Mouse (Mus musculus): ENCODE results near the gene Slc25a45. TPM values are rescaled to one million over a fixed set of nuclear protein-coding genes. Genes with fewer than 3 reads are reported as not detected.

The Slc25a45 gene
- polyA plus RNA-seq, 1 experiment from 2014 or later, result 1.8 TPM

- 82% methylated on average over 10 of the region's 10 CpGs for WGBS
- no peak for ATAC-seq (ENCODE audit: insufficient number of reproducible peaks, insufficient read depth, low FRiP score, low read depth)
- no peaks in the 10 kb centered on the region for H3K36me3 ChIP-seq (ENCODE audit: control insufficient read depth, insufficient read depth, low read length)
- no peaks in the 10 kb centered on the region for H3K27me3 ChIP-seq (ENCODE audit: control insufficient read depth, insufficient read depth, low read length)
- H3K9me3 ChIP-seq (ENCODE audit: control insufficient read depth, low read depth, low read length), result no peaks in the 10 kb centered on the region
- H3K27ac ChIP-seq (ENCODE audit: low read length), result no peak overlapping the region
- no peaks in the 10 kb centered on the region for H3K4me1 ChIP-seq (ENCODE audit: control insufficient read depth, insufficient read depth, low read length)
- no peak overlapping the region for H3K9ac ChIP-seq (replicated peaks; ENCODE audit: low read depth, low read length)
- H3K4me3 ChIP-seq (ENCODE audit: low read depth, low read length), result no peak overlapping the region
- no peak overlapping the region for H3K4me2 ChIP-seq (replicated peaks; ENCODE audit: low read depth, low read length)
Observed at GRCm38 (mm10) chr19:5833287-5834100, 44.1 kb upstream of the Slc25a45 start.

- Histone ChIP-seq H3K4me3 (ENCODE audit: low read depth, low read length) (no peak overlapping the region), H3K36me3 (ENCODE audit: control insufficient read depth, insufficient read depth, low read length) (no peaks in the 10 kb centered on the region), H3K27ac (ENCODE audit: low read length) (no peak overlapping the region), H3K4me1 (ENCODE audit: control insufficient read depth, insufficient read depth, low read length) (no peaks in the 10 kb centered on the region), H3K9me3 (ENCODE audit: control insufficient read depth, low read depth, low read length) (no peaks in the 10 kb centered on the region), H3K4me2 (replicated peaks; ENCODE audit: low read depth, low read length) (no peak overlapping the region), H3K9ac (replicated peaks; ENCODE audit: low read depth, low read length) (no peak overlapping the region), H3K27me3 (ENCODE audit: control insufficient read depth, insufficient read depth, low read length) (no peaks in the 10 kb centered on the region)
- ATAC-seq (ENCODE audit: insufficient number of reproducible peaks, insufficient read depth, low FRiP score, low read depth), result no peak
- WGBS, result 83% methylated on average over 12 of the region's 12 CpGs
Observed at GRCm38 (mm10) chr19:5834260-5834925, 43.2 kb upstream of the Slc25a45 start.

GRCm38 (mm10) chr19:5835054-5835921 lies 42.3 kb upstream of the Slc25a45 start:
- no peak overlapping the region for H3K9ac ChIP-seq (replicated peaks; ENCODE audit: low read depth, low read length)
- H3K9me3 ChIP-seq (ENCODE audit: control insufficient read depth, low read depth, low read length), result no peaks in the 10 kb centered on the region
- H3K4me3 ChIP-seq (ENCODE audit: low read depth, low read length), result no peak overlapping the region
- WGBS, result 91% methylated on average over 10 of the region's 10 CpGs
- peaks cover 2% of the 10 kb centered on the region; the same call in 1 of the 2 replicates for H3K4me1 ChIP-seq (ENCODE audit: control insufficient read depth, insufficient read depth, low read length)
- no peak overlapping the region for H3K4me2 ChIP-seq (replicated peaks; ENCODE audit: low read depth, low read length)
- ATAC-seq (ENCODE audit: insufficient number of reproducible peaks, insufficient read depth, low FRiP score, low read depth), result no peak
- no peaks in the 10 kb centered on the region for H3K36me3 ChIP-seq (ENCODE audit: control insufficient read depth, insufficient read depth, low read length)
- no peak overlapping the region for H3K27ac ChIP-seq (ENCODE audit: low read length)
- no peaks in the 10 kb centered on the region for H3K27me3 ChIP-seq (ENCODE audit: control insufficient read depth, insufficient read depth, low read length)

GRCm38 (mm10) chr19:5835922-5836430 lies 41.6 kb upstream of the Slc25a45 start:
- 84% methylated on average over 8 of the region's 8 CpGs for WGBS

DNA sequence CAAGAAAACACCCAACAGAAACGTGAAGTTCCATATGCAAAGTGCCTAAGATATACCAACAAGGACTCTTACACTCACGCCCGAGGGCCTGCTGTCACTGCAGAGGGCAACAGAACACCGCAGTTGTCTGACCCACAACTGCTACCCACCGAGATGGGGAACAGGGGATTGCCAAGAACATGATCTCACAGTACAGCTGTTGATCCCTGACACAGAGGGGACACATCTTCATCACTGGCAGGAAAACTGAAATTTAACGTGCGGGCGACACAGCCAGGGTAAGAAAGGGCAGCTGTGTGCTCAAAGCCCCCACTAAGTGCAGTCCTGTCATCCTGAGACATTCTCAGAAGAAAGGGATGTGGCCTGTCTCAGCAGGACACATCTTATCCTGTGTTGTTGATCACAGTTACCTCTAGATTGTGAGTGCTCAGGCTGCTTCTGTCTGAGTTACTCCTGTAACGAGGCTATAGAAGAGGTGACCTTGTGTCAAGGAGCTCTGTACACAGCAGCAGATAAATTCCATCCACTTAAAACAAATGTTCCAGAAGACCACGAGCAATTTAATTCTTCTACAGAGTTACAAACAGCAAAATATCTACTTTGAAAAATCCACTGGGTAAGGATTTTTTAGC lies 40.6 kb upstream of the Slc25a45 start:
- H3K9ac ChIP-seq (replicated peaks; ENCODE audit: low read depth, low read length), result no peak overlapping the region
- H3K4me2 ChIP-seq (replicated peaks; ENCODE audit: low read depth, low read length), result no peak overlapping the region
- H3K27ac ChIP-seq (ENCODE audit: low read length), result no peak overlapping the region
- peaks cover 12% of the 10 kb centered on the region; the same call in 1 of the 2 replicates for H3K4me1 ChIP-seq (ENCODE audit: control insufficient read depth, insufficient read depth, low read length)
- no peaks in the 10 kb centered on the region for H3K36me3 ChIP-seq (ENCODE audit: control insufficient read depth, insufficient read depth, low read length)
- no peaks in the 10 kb centered on the region for H3K27me3 ChIP-seq (ENCODE audit: control insufficient read depth, insufficient read depth, low read length)
- no peak for ATAC-seq (ENCODE audit: insufficient number of reproducible peaks, insufficient read depth, low FRiP score, low read depth)
- H3K9me3 ChIP-seq (ENCODE audit: control insufficient read depth, low read depth, low read length), result no peaks in the 10 kb centered on the region
- H3K4me3 ChIP-seq (ENCODE audit: low read depth, low read length), result no peak overlapping the region
- 71% methylated on average over 10 of the region's 10 CpGs for WGBS

More at GRCm38 (mm10) chr19:5835922-5836430, 41.6 kb upstream of the Slc25a45 start:
- Histone ChIP-seq H3K27me3 (ENCODE audit: control insufficient read depth, insufficient read depth, low read length) (no peaks in the 10 kb centered on the region), H3K9me3 (ENCODE audit: control insufficient read depth, low read depth, low read length) (no peaks in the 10 kb centered on the region), H3K27ac (ENCODE audit: low read length) (no peak overlapping the region), H3K4me1 (ENCODE audit: control insufficient read depth, insufficient read depth, low read length) (peaks cover 5% of the 10 kb centered on the region; the same call in 1 of the 2 replicates), H3K4me3 (ENCODE audit: low read depth, low read length) (no peak overlapping the region), H3K9ac (replicated peaks; ENCODE audit: low read depth, low read length) (no peak overlapping the region), H3K36me3 (ENCODE audit: control insufficient read depth, insufficient read depth, low read length) (no peaks in the 10 kb centered on the region), H3K4me2 (replicated peaks; ENCODE audit: low read depth, low read length) (no peak overlapping the region)
- ATAC-seq (ENCODE audit: insufficient number of reproducible peaks, insufficient read depth, low FRiP score, low read depth), result no peak

GRCm38 (mm10) chr19:5837606-5838005 lies 40.0 kb upstream of the Slc25a45 start:
- H3K9me3 ChIP-seq (ENCODE audit: control insufficient read depth, low read depth, low read length), result no peaks in the 10 kb centered on the region
- no peak overlapping the region for H3K9ac ChIP-seq (replicated peaks; ENCODE audit: low read depth, low read length)
- H3K4me2 ChIP-seq (replicated peaks; ENCODE audit: low read depth, low read length), result no peak overlapping the region
- no peaks in the 10 kb centered on the region for H3K27me3 ChIP-seq (ENCODE audit: control insufficient read depth, insufficient read depth, low read length)
- no peak overlapping the region for H3K27ac ChIP-seq (ENCODE audit: low read length)
- WGBS, result 62% methylated on average over 8 of the region's 8 CpGs
- H3K36me3 ChIP-seq (ENCODE audit: control insufficient read depth, insufficient read depth, low read length), result no peaks in the 10 kb centered on the region
- ATAC-seq (ENCODE audit: insufficient number of reproducible peaks, insufficient read depth, low FRiP score, low read depth), result no peak
- H3K4me1 ChIP-seq (ENCODE audit: control insufficient read depth, insufficient read depth, low read length), result peaks cover 14% of the 10 kb centered on the region; the same call in 1 of the 2 replicates
- no peak overlapping the region for H3K4me3 ChIP-seq (ENCODE audit: low read depth, low read length)

- Histone ChIP-seq H3K9me3 (ENCODE audit: control insufficient read depth, low read depth, low read length) (no peaks in the 10 kb centered on the region), H3K4me3 (ENCODE audit: low read depth, low read length) (no peak overlapping the region), H3K4me1 (ENCODE audit: control insufficient read depth, insufficient read depth, low read length) (peaks cover 21% of the 10 kb centered on the region), H3K4me2 (replicated peaks; ENCODE audit: low read depth, low read length) (no peak overlapping the region), H3K9ac (replicated peaks; ENCODE audit: low read depth, low read length) (no peak overlapping the region), H3K27ac (ENCODE audit: low read length) (no peak overlapping the region), H3K36me3 (ENCODE audit: control insufficient read depth, insufficient read depth, low read length) (no peaks in the 10 kb centered on the region), H3K27me3 (ENCODE audit: control insufficient read depth, insufficient read depth, low read length) (no peaks in the 10 kb centered on the region)
- no peak for ATAC-seq (ENCODE audit: insufficient number of reproducible peaks, insufficient read depth, low FRiP score, low read depth)
- 81% methylated on average over 12 of the region's 12 CpGs for WGBS
Observed at GRCm38 (mm10) chr19:5838136-5838891, 39.3 kb upstream of the Slc25a45 start.

Measured in stomach, embryonic 14.5 days (tissue).